ENCODE assay signal across 8 mouse cellular contexts in genomic region chr7:98361662-98362061, GRCm38 (mm10). TPM values are rescaled to one million over a fixed set of nuclear protein-coding genes. Genes with fewer than 3 reads are reported as not detected.
DNase-seq lines count a peak whose midpoint lies in the region; ATAC-seq and TF ChIP-seq lines count a peak whose summit lies in the region.

No protein-coding gene starts in this region.

- TF ChIP-seq EP300 in ES-Bruce4 (IDR thresholded peaks at IDR 0.05; ENCODE audit: insufficient read depth, low read depth, low read length): no peak

- TF ChIP-seq POLR2A in ES-Bruce4 (IDR thresholded peaks at IDR 0.05; ENCODE audit: insufficient read depth, low read length): no peak

- intact Hi-C loops in heart, postnatal 14 days (cut with DNase I): no loop called here
- intact Hi-C loops in left cerebral cortex, postnatal 36 days (cut with DNase I): no loop called here

- peak overlapping the region; percentile 90 for H3K9ac ChIP-seq in heart, embryonic 13.5 days
- H3K9ac ChIP-seq in ES-Bruce4 (ENCODE audit: low read depth, poor library complexity, severe bottlenecking): 0 out of 2 replicates have a peak overlapping the region, but pooled peaks have one; percentile 42
- no peak overlapping the region for H3K9ac ChIP-seq in hindbrain, embryonic 11.5 days (ENCODE audit: low read depth, low read length)

- ATAC-seq in heart, embryonic 13.5 days (ENCODE audit: extremely low read depth, insufficient number of reproducible peaks, low FRiP score, low TSS enrichment): no peak
- no peak for ATAC-seq in hindbrain, embryonic 11.5 days (ENCODE audit: low FRiP score)
- ATAC-seq in activated CD4-positive, CD25-positive, alpha-beta regulatory T cell, adult 4 months: no peak

- WGBS in heart, embryonic 13.5 days: 30% methylated on average over 2 of the region's 2 CpGs
- WGBS in hindbrain, embryonic 11.5 days: 51% methylated on average over 2 of the region's 2 CpGs
- 38% methylated on average over 2 of the region's 2 CpGs for WGBS in macrophage (ENCODE audit: missing documents)

- peak overlapping the region; percentile 96 for H3K4me2 ChIP-seq in heart, embryonic 13.5 days
- peak overlapping the region; percentile 87 for H3K4me2 ChIP-seq in hindbrain, embryonic 11.5 days (replicated peaks; ENCODE audit: low read depth, low read length)

- no peak for DNase-seq in heart, postnatal 14 days
- DNase-seq in hindbrain, embryonic 11.5 days (ENCODE audit: low spot score): no peak
- DNase-seq in urinary bladder, postnatal 10 days (ENCODE audit: low spot score): no peak
- no peak for DNase-seq in left cerebral cortex, postnatal 36 days (ENCODE audit: low spot score in 2 of 2)

- no peaks in the 10 kb centered on the region for H3K27me3 ChIP-seq in heart, embryonic 13.5 days (replicated peaks)
- no peaks in the 10 kb centered on the region for H3K27me3 ChIP-seq in ES-Bruce4 (ENCODE audit: control insufficient read depth, insufficient read depth, low read length, poor library complexity, severe bottlenecking)
- no peaks in the 10 kb centered on the region for H3K27me3 ChIP-seq in hindbrain, embryonic 11.5 days (ENCODE audit: control insufficient read depth, insufficient read depth, low read length)

- TF ChIP-seq CTCF in ES-Bruce4 (IDR thresholded peaks at IDR 0.05; ENCODE audit: low read depth, low read length): no peak

- H3K79me2 ChIP-seq in macrophage (ENCODE audit: inconsistent target): no peaks in the 10 kb centered on the region

- H3K9me3 ChIP-seq in heart, embryonic 13.5 days: 0 out of 2 replicates have a peak, but pooled peaks cover 7% of the 10 kb centered on the region
- H3K9me3 ChIP-seq in ES-Bruce4 (replicated peaks; ENCODE audit: control insufficient read depth, insufficient read depth, low read length, poor library complexity, severe bottlenecking): 0 out of 2 replicates have a peak, but pooled peaks cover 3% of the 10 kb centered on the region
- H3K9me3 ChIP-seq in hindbrain, embryonic 11.5 days (ENCODE audit: control insufficient read depth, low read length): no peaks in the 10 kb centered on the region

- peak overlapping the region; percentile 85 for H3K27ac ChIP-seq in heart, embryonic 13.5 days (replicated peaks)
- H3K27ac ChIP-seq in ES-Bruce4 (ENCODE audit: insufficient read depth, low read length) (no peak overlapping the region; the same call in 1 of the 2 replicates), macrophage (peak overlapping the region; percentile 59)
- H3K27ac ChIP-seq in hindbrain, embryonic 11.5 days (ENCODE audit: low read depth, low read length): no peak overlapping the region

- no peaks in the 10 kb centered on the region for H3K36me3 ChIP-seq in heart, embryonic 13.5 days
- no peaks in the 10 kb centered on the region for H3K36me3 ChIP-seq in ES-Bruce4 (ENCODE audit: control insufficient read depth, insufficient read depth, low read length, poor library complexity, severe bottlenecking)
- H3K36me3 ChIP-seq in hindbrain, embryonic 11.5 days (ENCODE audit: control insufficient read depth, insufficient read depth, low read length): no peaks in the 10 kb centered on the region
- no peaks in the 10 kb centered on the region for H3K36me3 ChIP-seq in macrophage (ENCODE audit: inconsistent target)

- peaks cover 31% of the 10 kb centered on the region for H3K4me1 ChIP-seq in heart, embryonic 13.5 days
- no peaks in the 10 kb centered on the region for H3K4me1 ChIP-seq in ES-Bruce4 (ENCODE audit: control insufficient read depth, insufficient read depth, low read length)
- H3K4me1 ChIP-seq in hindbrain, embryonic 11.5 days (replicated peaks; ENCODE audit: control insufficient read depth, insufficient read depth, low read length): 0 out of 2 replicates have a peak, but pooled peaks cover under 1% of the 10 kb centered on the region

- peak overlapping the region; percentile 83 for H3K4me3 ChIP-seq in heart, embryonic 13.5 days
- H3K4me3 ChIP-seq in ES-Bruce4 (ENCODE audit: low read depth, low read length) (peak overlapping the region; percentile 15; the same call in 1 of the 2 replicates), macrophage (ENCODE audit: inconsistent target) (peak overlapping the region; percentile 14; the same call in 1 of the 2 replicates)
- H3K4me3 ChIP-seq in hindbrain, embryonic 11.5 days (ENCODE audit: low read depth, low read length): no peak overlapping the region

RNA-seq across cellular contexts. Expression of gene Tsku, which starts 0.5 kb away (rescaled TPM):
- polyA plus RNA-seq in heart, embryonic 13.5 days (2015; fragmentation: Nextera tagmentation; extraction: Ambion mirVana): 5.7 and 6.7 TPM in 2 replicates
- total RNA-seq in heart, postnatal 14 days (2021): 1 to 10 TPM; 4.0 to 4.4 TPM
- 17.5 TPM in 2 replicates for polyA plus RNA-seq in ES-Bruce4 (2011; ENCODE audit: insufficient read depth, insufficient read length, low read depth, missing spikeins)
- polyA plus RNA-seq in hindbrain, embryonic 11.5 days (2014; fragmentation: Nextera tagmentation; extraction: Ambion mirVana): 6.7 and 9.1 TPM in 2 replicates
- 1 to 10 TPM in 21 of 26 experiments, under 1 TPM in 5; 0.33 to 8.1 (median 2.2) TPM for total RNA-seq in macrophage (2018; cell fraction: chromatin; rRNA removed)
- total RNA-seq in macrophage (2018; cell fraction: cytosol; rRNA removed): 1 to 10 TPM; 2.4 to 8.5 (median 5.0) TPM
- total RNA-seq in macrophage (2018; cell fraction: nucleus; rRNA removed): 1 to 10 TPM; 2.2 to 9.8 (median 4.5) TPM
- polyA plus RNA-seq in macrophage (2018): 3.6 to 10.4 TPM (median 4.7 TPM) in 3 replicates
- polyA plus RNA-seq in activated CD4-positive, CD25-positive, alpha-beta regulatory T cell, adult 4 months (2017; shearing (Covaris generic)): not detected
- total RNA-seq in left cerebral cortex, postnatal 36 days (2021): 1 to 10 TPM; 3.1 to 3.4 TPM

RNA-seq across cellular contexts. Expression of gene Acer3, which starts 40.7 kb away (rescaled TPM):
- 18.9 and 24.6 TPM in 2 replicates for polyA plus RNA-seq in heart, embryonic 13.5 days (2015; fragmentation: Nextera tagmentation; extraction: Ambion mirVana)
- 10 to 100 TPM in 1 of 2 experiments, 1 to 10 TPM in 1; 9.9 to 11.3 TPM for total RNA-seq in heart, postnatal 14 days (2021)
- polyA plus RNA-seq in ES-Bruce4 (2011; ENCODE audit: insufficient read depth, insufficient read length, low read depth, missing spikeins) (18.4 and 19.2 TPM in 2 replicates), macrophage (2018) (39.0 to 58.1 TPM (median 52.0 TPM) in 3 replicates)
- polyA plus RNA-seq in hindbrain, embryonic 11.5 days (2014; fragmentation: Nextera tagmentation; extraction: Ambion mirVana): 16.9 and 17.5 TPM in 2 replicates
- total RNA-seq in macrophage (2018; cell fraction: chromatin; rRNA removed): 100 to 1,000 TPM in 6 of 26 experiments, 10 to 100 TPM in 20; 28.4 to 185 (median 84.9) TPM
- 10 to 100 TPM; 38.2 to 72.5 (median 49.9) TPM for total RNA-seq in macrophage (2018; cell fraction: cytosol; rRNA removed)
- total RNA-seq in macrophage (2018; cell fraction: nucleus; rRNA removed): 100 to 1,000 TPM in 5 of 26 experiments, 10 to 100 TPM in 21; 40.9 to 211 (median 81.8) TPM
- 10 to 100 TPM; 12.7 to 13.0 TPM for polyA plus RNA-seq in activated CD4-positive, CD25-positive, alpha-beta regulatory T cell, adult 4 months (2017; shearing (Covaris generic))
- total RNA-seq in left cerebral cortex, postnatal 36 days (2021): 10 to 100 TPM; 21.3 to 21.8 TPM

Comparison
In these comparisons a context has a peak if more than half of its experiments do, and no peak if none do; other contexts are left out.
1. H3K27ac ChIP-seq: peak in heart, embryonic 13.5 days (single experiment) and macrophage (single experiment); none in ES-Bruce4 (single experiment) and hindbrain, embryonic 11.5 days (single experiment).